Mouse (Mus musculus): ENCODE measurements around the gene Erg28.

The Erg28 gene

DNA sequence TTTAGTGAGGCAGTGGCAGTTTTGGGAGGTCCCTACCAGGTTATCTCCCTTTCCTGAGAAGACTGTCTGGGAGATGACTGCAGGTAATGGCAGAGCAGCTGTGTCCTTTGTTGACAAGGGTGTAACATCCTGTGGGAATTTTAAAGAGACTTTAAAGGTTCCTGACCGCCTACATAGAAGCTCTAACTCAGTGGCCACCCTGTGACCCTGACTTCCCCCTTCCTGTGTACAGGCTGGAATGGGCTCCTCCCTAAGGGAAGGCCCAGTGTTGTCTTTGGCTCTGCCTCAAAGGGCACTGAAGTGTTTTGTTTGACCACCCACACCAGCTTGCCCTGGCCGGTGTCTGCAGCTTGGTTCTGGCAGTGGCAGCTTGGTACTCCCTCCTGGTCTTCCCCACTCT, 10.8 kb downstream of the Erg28 start:
- no peak for DNase-seq (ENCODE audit: low read depth)

DNA sequence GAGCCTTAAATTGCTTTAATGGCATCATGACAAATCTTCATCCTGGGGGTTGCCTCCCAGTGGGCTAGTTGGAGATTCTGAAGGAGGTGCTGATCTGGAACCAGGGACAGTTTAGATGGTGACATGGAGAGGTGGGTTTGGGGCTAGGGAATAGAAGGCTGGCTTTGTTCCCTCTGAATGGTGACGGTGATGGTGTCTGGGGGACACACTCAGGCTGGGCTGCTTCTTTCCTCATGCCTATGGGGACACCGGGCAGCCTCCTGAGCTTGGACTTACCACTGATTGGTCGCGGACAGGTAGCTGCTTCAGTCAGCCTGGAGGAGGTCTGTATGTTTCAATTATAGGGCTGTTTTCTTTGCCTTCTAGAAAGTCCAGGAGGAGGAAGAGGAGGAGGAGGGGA, 12.7 kb downstream of the Erg28 start:
- no peak for DNase-seq (ENCODE audit: low read depth)

DNA sequence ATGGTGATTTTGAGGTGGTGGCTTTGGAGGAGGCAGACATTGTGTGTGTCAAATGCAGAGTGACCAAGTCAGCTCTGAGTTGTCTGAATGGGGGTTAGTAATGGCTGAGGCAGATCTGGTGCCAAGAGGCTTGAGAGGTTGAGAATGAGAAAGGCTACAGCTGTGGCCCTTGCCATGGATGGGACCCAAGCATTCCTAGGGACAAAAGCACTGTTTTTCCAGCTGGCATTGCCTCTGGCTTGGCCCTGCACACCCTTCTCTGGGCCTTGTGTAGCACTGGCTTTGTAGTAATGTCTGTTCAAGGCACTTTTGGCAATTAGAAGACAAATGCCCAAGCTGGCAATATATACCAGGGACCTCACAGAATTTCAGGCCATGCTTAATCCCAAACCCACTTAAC, 13.4 kb downstream of the Erg28 start:
- no peak for DNase-seq (ENCODE audit: low read depth)

DNA sequence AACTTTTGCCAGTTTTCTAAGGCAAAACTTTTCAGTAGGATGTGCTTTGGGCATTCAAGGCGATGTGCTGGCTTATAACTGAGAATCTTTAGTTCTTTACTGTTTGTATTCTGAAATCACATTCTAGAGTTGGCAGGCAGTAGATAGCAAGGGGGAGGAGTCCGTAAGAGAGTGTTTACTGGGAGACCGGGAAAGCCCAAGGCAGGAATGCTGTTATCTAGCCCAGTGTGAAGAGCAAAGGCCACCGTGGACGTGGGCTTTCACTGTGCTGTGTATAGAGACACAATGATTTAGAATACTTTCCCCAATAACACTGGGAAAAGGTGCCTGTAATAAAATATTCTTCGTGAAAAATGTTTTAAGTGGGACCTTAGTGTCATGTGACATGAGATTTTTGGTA, 14.6 kb downstream of the Erg28 start:
- no peak for DNase-seq (ENCODE audit: low read depth)

DNA sequence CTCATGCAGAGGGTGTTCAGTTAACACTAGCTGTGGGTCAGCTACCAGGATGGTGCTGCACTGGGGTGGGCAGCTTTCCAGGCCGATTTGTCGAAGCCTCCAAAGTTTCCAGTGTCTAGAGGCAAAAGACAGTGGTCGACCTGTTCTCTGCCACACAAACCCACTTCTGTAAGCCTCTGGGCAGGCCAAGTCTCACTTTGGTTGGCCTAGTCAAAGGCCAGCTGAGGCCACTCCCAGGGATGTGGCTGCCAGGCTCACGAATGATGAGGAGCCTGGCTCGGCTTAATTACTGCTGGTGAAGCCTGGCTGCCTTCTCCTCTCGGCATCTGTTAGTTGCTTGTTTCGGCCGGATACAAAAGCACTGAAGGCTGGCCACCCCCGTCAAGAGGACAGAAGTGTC, 24.3 kb downstream of the Erg28 start:
- no peak for DNase-seq (ENCODE audit: low read depth)

DNA sequence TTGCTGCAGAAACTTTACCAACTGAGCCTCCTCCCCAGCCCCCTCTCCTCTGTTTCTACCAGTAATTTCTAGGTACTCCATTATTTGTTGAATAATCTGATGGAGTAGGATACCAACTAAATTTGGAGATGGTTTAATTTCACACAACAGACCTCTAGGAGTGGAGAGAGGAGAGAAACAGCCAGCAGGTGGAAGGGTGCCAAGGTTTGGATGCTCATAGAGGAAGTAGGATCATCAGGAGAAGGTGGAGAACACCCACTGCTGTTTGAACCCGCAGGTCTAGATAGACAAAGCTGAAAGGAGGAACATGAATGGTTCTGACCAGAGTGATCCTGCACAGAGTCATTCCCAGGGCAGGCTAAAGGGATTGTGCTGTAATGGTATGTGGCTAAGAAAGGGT, 28.8 kb downstream of the Erg28 start:
- no peak for DNase-seq (ENCODE audit: low read depth)

DNA sequence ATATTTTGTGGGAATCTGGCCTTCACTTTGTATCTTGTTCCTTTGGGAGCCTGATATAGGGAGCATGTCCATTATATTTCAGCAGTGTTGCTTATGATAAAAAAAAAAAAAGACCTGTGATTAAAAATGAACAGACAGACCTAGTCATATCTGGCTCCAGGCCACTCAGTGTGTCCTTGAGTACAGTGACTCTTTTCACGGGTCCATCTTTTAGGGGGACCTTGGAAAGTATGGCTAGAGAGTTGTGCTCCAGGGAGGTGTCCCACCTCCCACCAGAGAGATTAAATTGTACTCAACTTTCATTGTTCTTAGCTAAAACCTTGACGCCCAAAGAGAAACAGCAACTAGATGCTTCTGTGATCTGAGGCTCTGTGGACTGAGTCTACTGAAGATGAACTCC, 30.3 kb downstream of the Erg28 start:
- no peak for DNase-seq (ENCODE audit: low read depth)

DNA sequence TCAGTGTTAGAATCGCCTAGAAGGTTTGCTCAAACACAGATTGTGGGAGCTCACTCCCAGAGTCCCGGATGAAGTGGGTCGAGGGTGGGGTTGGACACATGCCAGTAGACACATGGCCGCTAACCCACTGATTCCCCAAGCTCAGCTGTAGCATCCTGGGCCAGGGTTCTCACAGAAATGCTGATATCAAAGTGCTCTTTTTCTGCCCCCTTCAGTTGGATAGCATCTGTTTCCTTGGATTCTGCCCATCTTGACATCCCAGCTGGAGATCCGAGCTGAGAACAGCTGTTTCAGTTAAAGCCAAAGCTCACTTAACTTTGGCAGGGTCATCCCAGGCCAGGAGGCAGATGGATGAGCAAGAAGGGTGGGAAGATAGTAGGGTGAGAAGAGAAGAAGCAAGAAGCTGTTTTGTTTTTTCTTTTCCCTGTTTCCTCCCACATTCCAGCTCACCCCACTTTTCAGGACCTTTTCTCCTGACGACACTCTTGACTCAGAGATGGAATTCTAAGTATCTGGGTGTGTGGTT, 31.5 kb downstream of the Erg28 start:
- DNase-seq (ENCODE audit: low read depth) = no peak

DNA sequence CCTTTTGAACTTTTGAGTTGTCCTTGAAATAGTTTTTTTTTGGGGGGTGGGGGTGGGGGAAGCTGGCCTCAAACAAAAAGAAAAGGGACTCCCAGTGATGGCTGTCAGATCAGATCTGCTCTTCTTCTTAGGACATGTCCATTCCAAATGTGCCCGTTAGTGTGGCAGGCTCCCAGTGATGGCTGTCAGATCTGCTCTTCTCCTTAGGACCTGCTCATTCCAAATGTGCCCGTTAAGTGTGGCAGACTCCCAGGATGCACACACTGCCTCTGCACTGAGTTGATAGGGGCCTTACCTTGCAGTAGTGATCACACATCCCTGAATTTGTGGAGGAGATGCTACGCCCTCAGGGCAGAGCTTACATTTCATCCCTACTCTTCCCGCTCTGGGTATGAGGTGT, 32.2 kb downstream of the Erg28 start:
- no peak for DNase-seq (ENCODE audit: low read depth)

DNA sequence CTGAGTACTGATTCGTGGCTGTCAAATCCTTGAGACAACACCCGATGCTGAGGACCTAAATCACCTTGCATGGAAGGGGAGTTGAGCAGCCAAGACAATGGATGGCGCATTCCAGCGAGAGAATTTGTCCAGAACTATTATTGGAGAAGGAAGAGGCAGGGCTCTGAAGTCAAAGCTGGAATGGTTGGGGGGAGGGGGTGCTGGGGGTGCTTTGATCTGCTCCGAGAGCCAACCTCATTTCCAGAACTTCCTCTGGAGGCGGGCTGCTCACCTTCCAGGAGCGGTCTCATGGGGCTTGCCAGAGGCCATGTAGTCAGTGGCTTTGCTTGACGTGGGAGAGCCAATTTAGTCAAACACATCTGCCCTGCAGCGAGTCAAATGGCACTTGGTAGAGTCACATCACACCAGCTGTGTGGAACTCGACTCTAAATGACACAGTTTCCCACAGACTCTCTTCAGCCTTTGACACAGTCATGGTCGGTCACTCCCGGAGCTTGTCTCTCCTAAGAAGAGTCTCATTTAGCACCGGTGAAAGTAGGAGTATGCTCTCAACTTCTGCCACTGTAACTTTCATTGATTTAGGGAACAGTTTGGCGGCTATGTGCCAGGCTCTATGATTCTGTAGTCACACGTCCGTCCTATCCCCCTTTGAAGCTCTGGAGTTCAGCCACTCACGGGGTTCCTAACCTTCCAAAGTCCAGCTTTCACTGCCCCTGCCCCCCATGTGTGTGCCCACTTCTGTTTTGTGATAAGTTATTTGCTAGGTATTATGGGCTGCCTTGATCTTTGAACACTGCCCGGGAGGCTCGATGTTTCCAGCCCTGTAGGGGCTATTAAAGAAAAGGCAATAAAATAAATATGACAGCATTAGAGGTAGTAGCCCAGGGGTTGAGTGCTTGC, 39.2 kb downstream of the Erg28 start:
- DNase-seq (ENCODE audit: low read depth) = no peak

DNA sequence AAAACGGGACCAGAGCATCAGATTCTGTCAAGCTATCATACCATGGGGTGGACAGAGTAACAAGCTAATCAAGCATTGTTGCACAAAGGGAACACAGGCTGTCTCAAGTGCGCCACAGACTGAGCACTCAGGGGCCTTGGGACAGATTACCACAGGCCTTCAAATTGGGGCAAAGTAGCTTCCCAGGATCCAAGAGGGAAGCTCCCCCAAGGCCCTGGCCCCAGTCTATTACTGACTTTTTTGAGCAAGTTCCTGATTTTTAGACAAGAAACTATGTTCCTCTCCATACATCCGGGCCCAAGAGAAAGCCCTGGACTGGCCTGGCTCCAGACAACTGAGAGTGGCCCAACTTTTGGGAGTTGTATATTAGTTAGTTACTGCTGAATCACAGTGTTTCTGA, 42.7 kb downstream of the Erg28 start:
- no peak for DNase-seq (ENCODE audit: low read depth)

DNA sequence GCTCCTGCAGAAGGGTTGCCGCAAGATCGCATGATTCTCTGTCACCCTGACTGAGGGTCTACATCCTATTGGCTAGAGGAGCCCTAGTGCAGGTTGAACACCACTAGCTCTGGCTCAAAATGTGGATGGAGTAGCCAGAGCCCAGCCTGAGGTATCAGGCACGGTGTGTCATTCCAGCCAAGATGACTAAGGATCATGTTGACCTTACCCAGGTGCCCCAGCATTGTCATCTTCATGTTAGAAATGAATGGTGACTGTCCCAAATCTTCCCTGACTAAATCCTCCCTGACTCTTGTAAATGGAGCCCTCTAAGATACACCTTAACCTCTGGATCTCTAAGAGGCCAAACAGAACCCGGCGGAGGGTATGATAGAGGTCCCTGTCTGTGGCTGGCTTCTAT, 44.6 kb downstream of the Erg28 start:
- no peak for DNase-seq (ENCODE audit: low read depth)

DNA sequence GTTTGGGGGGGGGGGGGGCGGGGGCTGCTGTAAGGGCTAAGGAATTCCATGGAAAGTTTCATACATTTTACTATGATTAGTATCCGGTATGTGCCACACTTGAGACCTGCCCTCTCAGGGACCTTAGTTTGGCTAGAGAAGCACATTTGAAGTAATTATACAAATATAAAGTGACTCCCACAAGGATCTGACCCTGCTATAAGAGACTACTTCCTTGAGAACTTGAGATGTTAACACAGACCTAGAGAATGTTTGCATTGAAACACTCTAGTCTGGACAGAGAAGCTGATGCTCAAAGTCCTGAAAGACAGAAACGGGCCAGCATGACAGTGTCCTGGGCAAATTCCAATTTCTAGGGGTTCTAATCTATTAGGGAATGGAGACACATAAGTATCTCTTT, 45.4 kb downstream of the Erg28 start:
- DNase-seq (ENCODE audit: low read depth) = no peak

DNA sequence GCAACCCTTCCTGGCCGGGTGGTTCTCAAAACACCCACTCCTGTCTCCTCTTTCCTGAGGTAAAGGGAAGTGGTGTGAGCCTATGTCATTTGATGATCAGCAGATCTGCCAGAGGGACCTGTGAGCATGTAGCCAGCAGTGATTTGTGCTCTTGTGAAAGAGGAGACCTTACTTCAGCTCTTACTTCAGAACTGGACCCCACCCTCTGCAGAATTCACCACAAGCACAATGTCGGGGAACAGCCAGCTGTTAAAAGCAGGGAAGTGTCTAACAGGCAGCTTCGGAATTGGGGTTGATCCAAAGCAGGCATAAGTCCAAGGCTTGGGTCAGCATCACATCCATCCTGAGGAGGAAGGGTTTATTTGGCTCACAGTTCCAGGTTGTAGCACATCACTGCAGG, 53.0 kb downstream of the Erg28 start:
- DNase-seq (ENCODE audit: low read depth) = peak; percentile 14

DNA sequence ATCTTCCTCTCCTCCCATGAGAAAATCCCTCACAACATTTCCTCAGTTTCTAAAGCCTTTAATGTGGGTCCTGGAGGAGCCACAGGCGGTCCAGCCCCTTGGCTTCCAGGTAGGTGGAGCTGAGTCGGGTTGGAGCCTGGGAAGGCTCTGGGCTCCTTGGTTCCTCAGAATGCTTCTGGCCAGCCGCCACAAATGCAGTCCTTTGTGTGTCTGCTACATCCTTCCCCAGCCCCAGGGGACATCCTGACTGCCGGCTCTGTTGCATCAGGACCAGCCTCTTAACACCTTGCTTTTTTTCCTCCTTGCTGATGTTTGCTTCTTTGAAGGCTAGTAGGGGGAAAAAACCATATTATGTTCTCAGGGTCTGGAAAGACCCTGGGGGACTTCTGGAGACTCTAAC, 56.6 kb downstream of the Erg28 start:
- DNase-seq (ENCODE audit: low read depth) = no peak

DNA sequence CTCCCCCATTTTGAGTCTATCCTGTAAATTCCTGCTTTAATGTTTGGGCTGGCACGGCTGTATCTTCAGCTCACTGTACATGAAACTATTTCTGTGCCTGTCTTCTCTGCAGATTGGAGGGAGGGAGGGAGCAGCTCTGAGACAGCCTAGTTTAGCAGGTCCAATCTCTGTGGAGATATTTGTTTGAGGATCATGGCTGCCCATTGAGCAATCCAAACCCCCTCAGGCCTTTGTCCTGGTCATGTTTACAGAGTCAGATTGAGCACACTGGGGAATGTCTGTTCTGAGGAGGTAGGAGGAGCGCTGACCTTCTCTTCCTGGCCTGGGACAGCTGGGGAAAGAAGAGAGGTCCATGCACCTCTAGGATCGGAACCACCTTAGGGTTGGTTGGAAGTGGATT, 58.1 kb downstream of the Erg28 start:
- DNase-seq (ENCODE audit: low read depth) = no peak

Measured in fibroblast of lung, adult 2 months (primary cell).